Mouse (Mus musculus): ENCODE measurements at regions not wholly inside any gene's neighbourhood (a gene's known extent, or its start where the extent isn't known, plus 50 kb on each side); places are given as distances from the start of the nearest gene placed in this dataset.

DNA sequence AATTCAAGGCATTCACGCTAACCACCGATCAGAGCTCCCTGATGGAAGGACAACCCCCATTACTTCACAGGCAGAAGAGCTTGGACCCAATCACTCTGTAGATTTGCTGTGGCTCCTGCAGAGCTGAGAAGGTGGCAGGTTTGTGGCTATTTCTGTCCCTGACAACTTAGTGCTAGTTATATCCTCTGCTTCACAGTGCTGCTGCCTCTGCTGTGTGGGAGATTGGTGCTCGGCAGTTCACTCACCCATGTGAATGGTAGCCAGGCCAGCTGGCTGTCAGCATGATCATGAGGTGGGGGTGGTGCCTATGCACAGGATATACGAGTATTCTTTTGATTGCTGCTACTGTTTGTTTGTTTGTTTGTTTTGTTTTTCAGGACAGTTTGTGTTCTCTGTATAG lies 113.9 kb downstream of the Gm10131 start:
- DNase-seq (ENCODE audit: low spot score in 2 of 2), result no peak

DNA sequence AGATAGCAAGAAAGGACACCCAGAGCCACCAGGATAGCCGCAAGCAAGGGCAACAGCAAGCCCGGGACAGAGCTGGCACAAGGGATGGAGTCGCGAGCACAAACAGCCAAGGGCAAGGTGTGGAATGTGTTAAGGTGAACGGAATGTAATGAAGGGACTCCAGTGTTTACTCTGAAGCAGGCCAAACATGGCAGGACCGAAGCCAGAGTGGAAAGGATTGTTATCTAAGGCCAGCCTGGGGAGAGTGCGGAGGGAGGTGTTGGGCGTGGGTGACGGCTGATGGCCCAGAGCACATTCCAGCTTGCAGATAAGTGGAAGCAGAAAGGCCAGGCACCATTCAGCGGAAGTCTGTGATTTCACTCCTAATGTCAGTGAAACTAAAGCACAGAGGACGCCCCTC lies 118.6 kb downstream of the Gm10131 start:
- DNase-seq (ENCODE audit: low spot score in 2 of 2), result peak; percentile 35 to 67

DNA sequence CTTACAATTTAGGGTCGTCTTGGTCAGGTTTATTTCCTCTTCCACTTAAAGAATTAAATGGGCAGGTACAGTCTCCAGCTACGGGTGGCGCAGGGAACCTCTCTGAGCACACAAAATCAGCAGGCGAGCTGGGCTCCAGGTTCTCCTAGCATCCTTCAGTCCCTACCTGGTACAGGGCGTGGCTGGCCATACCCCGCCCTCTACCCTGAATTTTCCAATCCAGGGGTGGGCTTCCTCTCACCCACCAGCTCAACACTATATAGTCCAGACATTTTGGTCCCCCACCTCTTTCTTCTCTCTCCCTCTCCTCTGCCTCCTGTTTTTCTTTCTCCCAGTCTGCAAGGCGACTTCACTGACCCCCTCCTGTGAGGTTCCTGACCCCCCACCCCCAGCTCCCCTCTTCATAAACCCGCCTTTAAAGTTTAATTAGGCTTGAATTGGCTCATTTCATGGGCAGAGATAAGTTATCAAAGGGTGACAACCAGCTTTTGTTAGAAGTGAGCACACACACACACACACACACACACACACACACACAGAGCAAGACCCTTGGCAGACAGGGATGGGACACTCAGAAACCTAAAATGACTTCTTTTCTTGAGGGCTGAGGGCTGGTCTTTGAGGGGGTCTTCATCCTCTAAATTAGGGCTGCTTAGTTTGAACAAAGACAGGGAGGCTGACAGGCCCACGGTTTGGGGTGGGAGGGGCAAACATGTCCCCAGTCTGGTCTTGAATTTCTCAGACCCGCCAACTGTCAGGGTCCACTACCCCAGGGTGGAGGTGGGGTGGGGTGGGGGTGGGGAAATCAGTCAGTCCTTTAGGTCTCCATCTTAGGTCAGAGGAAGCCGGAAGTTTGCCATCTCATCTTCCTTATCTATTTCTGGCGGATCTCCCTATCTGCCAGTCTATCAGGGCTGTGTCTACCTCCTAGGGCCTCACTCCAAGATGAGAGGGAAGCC lies 119.3 kb downstream of the Gm10131 start:
- DNase-seq (ENCODE audit: low spot score in 2 of 2), result no peak

DNA sequence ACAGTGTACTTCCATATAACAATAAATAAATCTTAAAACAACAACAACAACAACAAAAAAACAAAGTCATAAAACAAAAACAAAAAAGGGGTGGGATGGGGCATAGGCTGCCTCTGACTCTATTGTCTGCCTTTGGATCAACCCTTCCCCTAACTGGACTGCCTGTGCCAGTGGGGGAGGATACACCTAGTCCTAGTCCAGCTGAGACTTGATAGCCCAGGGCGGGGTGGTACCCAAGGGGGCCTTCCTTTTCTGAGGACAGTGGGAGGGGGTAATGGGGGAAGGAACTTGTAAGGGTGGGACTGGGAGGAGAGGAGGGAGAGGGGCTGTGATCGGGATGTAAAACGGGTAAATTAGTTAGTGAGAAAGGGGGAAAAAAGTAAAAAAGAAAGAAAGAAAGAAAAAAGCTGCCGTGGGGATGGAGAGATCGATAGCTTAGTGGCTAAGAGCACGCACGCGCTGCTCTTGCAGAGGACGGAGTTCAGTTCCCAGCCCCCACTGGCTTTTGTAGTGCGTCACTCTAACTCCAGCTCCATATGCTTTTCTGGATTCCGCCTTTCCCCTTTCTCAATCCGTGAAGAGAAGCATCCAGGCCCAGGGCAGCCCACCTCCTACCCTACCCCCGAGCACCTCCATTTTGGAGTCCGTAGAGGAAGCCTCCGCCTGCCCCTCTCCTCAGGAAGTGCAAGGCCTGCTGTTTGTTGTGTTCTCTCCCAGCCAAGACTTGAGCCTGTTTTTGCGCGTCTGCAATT lies 120.2 kb downstream of the Gm10131 start:
- DNase-seq (ENCODE audit: low spot score in 2 of 2), result no peak

DNA sequence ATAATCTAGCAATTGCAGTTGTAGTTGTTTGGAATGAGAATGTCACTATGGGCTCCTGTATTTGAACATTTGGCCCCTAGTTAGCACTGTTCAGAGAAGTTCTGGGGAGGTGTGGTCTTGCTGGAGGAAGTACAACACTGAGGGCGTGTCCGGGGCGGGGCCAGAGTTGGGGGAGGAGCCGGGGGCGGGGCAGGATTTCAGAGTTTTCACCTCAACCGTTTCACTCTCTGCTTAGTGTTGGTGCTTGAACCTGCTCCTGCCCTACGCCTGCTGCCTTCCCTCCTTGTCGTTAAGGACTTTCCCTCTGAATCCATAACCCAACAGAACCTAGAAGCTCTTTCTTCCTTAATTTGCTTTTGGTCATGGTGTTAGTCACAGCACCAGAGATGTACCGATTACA lies 121.5 kb downstream of the Gm10131 start:
- no peak for DNase-seq (ENCODE audit: low spot score in 2 of 2)

DNA sequence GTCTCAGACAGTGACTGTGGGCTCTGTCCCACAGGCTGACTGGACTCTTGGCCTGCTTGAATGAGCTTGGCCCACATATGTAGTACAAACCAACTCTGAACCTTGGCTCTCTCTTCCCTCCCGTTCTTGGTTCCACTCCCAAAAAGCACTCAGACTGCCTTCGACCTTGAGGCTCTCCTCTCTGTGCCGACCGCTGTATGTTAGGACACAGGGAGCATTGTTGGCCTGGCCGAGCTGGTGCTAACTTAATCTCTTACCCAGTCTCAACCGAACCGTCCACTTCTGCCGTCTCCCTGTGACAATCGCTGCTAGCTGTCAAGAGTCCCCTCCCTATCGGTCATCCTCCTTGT lies 123.8 kb downstream of the Gm10131 start:
- DNase-seq (ENCODE audit: low spot score in 2 of 2), result no peak

DNA sequence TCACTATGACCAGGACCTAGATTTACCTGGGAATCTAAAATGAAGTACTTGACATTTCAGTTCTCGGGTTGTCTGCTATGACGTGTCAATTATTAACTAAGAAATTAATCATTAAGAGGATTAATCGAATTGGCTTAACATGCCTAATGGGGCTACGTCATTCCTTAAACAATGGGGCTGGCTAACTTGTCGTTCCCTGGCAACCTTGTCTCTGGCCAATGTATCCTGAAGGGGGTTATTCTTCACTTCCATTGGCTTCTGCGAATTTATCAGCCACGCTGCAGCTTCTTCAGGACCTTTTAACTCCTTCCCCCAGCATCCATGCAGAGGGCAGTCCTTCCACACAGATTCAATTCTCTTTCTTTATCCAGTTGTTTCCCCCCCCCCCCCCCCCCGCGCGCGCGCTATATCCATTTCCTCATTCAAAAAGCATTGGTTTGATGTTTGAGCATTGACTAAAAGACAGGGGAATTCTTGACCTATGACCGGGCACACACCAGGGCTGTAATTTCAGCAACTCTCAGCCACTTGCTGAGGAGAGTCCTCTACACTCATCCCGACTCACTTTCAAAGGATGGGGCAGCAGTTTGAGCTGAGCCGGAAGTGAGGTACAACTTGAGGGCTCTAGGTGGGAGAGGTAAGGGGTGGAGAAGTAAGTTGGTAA lies 124.3 kb downstream of the Gm10131 start:
- DNase-seq (ENCODE audit: low spot score in 2 of 2), result no peak

DNA sequence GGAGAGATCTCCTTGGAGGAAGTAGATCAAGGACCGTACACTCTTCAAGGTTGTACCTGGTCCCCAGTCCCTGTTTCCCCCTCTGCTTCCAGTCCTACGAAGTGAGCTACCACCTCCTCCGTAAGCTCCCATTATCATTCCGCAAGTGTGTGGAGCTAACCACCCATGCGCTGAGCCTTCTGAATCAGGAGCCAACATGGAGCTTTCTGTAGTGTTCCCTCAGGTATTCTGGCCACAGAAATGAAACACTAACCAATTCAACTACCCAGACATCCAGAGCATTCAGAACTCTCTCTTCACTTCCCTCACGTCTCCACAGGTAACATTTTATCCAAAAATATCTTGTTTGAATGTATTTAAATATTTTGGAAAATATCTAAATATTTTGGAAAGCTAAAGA lies 124.9 kb downstream of the Gm10131 start:
- no peak for DNase-seq (ENCODE audit: low spot score in 2 of 2)

DNA sequence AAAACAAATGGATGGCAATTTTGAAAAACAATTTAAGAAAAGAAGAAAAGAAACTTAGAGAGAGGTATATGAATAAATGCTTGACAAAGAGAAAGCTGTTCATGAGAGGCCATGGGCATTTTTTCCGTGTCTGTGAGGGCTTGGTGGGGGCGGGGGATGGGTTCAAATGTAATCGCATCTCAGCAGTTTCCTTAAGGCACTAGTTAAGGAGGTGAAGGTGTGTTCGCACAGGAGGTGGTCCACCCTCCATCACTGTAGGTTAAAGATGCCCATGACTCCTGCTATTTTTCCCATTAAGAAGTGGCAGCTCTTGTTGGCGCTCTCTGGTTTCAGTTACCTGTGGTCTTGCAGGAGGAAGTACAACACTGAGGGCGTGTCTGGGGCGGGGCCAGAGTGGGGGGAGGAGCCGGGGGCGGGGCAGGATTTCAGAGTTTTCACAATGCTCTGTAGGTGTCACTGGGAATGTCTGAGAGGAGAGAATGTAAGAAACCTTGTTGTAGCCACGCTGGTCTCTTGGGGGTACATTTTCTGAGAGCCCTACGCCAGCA lies 126.0 kb downstream of the Gm10131 start:
- no peak for DNase-seq (ENCODE audit: low spot score in 2 of 2)

DNA sequence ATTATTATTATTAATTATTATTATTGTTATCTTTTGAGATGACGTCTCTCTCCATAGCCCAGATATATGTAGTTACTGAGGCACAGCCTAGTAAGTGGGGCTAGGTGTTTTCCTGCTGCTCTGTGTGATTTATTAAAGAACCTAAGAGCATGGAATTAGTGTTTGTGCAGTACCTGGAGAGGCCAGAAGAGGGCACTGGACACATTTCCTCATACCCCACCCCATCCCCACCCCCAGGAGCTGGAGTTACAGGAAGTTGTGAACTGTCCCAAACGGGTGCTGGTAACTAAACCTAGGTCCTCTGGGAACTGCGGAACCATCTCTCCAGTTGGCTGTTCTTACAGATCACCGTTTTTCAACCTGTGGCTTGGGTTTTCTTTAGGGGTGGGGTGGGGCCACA lies 129.9 kb downstream of the Gm10131 start:
- no peak for DNase-seq (ENCODE audit: low spot score in 2 of 2)

DNA sequence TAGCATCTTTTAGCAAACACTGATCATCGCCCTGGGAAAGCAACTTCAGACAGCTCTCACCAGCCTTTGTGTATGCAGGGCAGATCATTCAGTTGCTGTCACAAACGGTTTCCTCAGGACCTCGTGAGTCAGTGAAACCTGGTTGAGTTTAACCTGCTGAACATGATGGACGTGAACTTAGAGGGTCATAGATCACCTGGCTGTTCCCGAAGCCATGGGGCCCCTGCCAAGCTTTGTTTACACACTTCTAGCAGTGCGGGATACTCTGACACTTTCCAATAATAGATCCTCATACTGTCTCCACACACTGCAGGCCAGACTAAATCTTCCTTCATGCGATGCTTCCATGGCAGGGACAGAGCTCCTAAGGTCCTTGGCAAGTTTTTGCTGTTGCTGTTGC lies 130.5 kb downstream of the Gm10131 start:
- DNase-seq (ENCODE audit: low spot score in 2 of 2), result no peak
